Mouse (Mus musculus) stomach, embryonic 15.5 days (tissue): ENCODE measurements at regions not wholly inside any gene's neighbourhood (a gene's known extent, or its start where the extent isn't known, plus 50 kb on each side); places are given as distances from the start of the nearest gene placed in this dataset.

Source experiments
- ATAC-seq: fragments of 200-750 bp; cut with Nextera tagmentation; 2 replicates; pipeline ENCODE4 v1.8.0; 2017; ENCODE audit warnings: low read depth, moderate number of reproducible peaks, moderate TSS enrichment; ENCODE audit not compliant: insufficient read depth, low FRiP score
- H3K27ac ChIP-seq: fragments of 300-500 bp; sonication (generic); 2 replicates; pipeline ENCODE4 v1.5.1; 2015; ENCODE audit warnings: mild to moderate bottlenecking, inconsistent platforms
- H3K27me3 ChIP-seq: fragments of 300-500 bp; sonication (generic); replicated peaks from 2 replicates; pipeline ENCODE4 v1.6.1; 2015; ENCODE audit warnings: inconsistent platforms
- H3K36me3 ChIP-seq: fragments of 300-500 bp; sonication (generic); 2 replicates; pipeline ENCODE4 v1.6.1; 2015; ENCODE audit warnings: inconsistent platforms
- H3K4me1 ChIP-seq: fragments of 300-500 bp; sonication (generic); 2 replicates; pipeline ENCODE4 v1.6.1; 2015; ENCODE audit warnings: inconsistent platforms
- H3K4me2 ChIP-seq: fragments of 300-500 bp; sonication (generic); 2 replicates; pipeline ENCODE4 v1.6.1; 2015; ENCODE audit warnings: mild to moderate bottlenecking, inconsistent platforms
- H3K4me3 ChIP-seq: fragments of 300-500 bp; sonication (generic); replicated peaks from 2 replicates; pipeline ENCODE4 v1.5.1; 2015; ENCODE audit warnings: inconsistent platforms
- H3K9ac ChIP-seq: fragments of 300-500 bp; sonication (generic); 2 replicates; pipeline ENCODE4 v1.6.1; 2015; ENCODE audit warnings: inconsistent platforms
- H3K9me3 ChIP-seq: fragments of 300-500 bp; sonication (generic); 2 replicates; pipeline ENCODE4 v1.6.1; 2016; ENCODE audit warnings: inconsistent platforms
- WGBS: fragments of 180-500 bp; shearing (Covaris S2); methylation state at CpG from one replicate; pipeline ENCODE4 v1.1.7; 2015; 5-methylcytosine and 5-hydroxymethylcytosine counted together

- Histone ChIP-seq H3K4me1 (peaks cover 15% of the 10 kb centered on the region), H3K9ac (no peak overlapping the region), H3K36me3 (no peaks in the 10 kb centered on the region), H3K27me3 (no peaks in the 10 kb centered on the region), H3K4me2 (no peak overlapping the region), H3K27ac (no peak overlapping the region), H3K9me3 (no peaks in the 10 kb centered on the region), H3K4me3 (no peak overlapping the region)
- no peak for ATAC-seq
- 99% methylated on average over 3 of the region's 3 CpGs for WGBS
Observed at GRCm38 (mm10) chr1:90694761-90695160, 92.0 kb downstream of the Cops8 start.

DNA sequence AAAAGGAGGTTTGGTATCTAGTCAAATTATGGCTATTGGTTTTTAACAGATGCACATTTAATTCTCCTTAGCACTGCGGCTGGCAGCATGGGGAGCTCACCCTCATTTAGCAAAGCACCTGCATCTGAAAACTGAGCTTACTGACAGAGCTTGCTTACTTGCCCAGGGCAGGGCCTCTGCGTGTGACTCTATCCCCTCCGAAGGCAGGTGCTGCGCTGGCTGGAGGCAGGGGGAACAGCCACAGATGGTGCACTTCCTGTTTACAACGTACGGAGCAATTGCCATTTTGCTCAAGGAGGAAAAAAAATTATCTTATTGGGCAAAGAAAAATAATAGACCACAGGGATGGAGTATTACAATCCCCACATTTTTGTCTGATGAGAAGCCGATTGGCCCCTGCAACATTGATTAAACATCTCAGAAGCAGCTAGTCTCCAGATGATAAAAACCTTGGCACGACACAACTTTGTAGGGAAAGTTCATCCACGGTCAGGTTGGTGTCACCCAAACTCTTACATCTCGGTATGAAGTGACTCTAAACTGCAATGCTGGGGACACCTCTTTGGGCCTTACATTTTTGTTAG lies 92.5 kb downstream of the Cops8 start:
- Histone ChIP-seq H3K27me3 (no peaks in the 10 kb centered on the region), H3K4me3 (no peak overlapping the region), H3K27ac (no peak overlapping the region), H3K9me3 (no peaks in the 10 kb centered on the region), H3K36me3 (no peaks in the 10 kb centered on the region), H3K4me1 (peaks cover 15% of the 10 kb centered on the region), H3K9ac (no peak overlapping the region), H3K4me2 (no peak overlapping the region)
- WGBS = 46% methylated on average over 10 of the region's 10 CpGs
- no peak for ATAC-seq

- Histone ChIP-seq H3K36me3 (no peaks in the 10 kb centered on the region), H3K27ac (no peak overlapping the region), H3K9me3 (no peaks in the 10 kb centered on the region), H3K4me2 (no peak overlapping the region), H3K4me1 (peaks cover 14% of the 10 kb centered on the region), H3K9ac (no peak overlapping the region), H3K4me3 (no peak overlapping the region), H3K27me3 (no peaks in the 10 kb centered on the region)
- WGBS = 94% methylated on average over 1 of the region's 1 CpGs
- ATAC-seq = no peak
Observed at GRCm38 (mm10) chr1:90696000-90696399, 93.2 kb downstream of the Cops8 start.

- Histone ChIP-seq H3K9me3 (no peaks in the 10 kb centered on the region), H3K9ac (no peak overlapping the region), H3K4me1 (peaks cover 7% of the 10 kb centered on the region; the same call in 1 of the 2 replicates), H3K36me3 (no peaks in the 10 kb centered on the region), H3K27ac (no peak overlapping the region), H3K27me3 (no peaks in the 10 kb centered on the region), H3K4me2 (no peak overlapping the region), H3K4me3 (no peak overlapping the region)
- ATAC-seq = no peak
- WGBS = 92% methylated on average over 3 of the region's 3 CpGs
Observed at GRCm38 (mm10) chr1:90697056-90697596, 94.3 kb downstream of the Cops8 start.

DNA sequence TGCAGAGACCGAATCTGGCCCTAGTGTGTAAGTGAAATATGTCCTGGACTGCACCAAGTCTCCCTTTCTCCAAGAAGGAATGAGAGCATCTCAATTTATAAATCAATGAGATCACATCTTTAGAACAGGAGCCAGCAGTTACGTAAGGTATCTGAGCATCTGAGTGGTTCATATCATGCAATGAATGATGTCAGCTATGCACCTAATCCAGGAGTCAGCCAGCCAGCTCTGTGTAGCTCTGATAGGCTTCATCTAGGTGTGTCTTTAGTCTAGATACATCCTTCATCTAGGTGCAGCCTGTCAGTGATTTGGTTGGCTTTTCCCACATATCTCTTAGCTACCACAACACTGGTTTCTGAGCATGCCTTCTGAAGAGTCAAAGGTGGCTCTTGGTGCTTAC lies 95.8 kb downstream of the Cops8 start:
- Histone ChIP-seq H3K27me3 (no peaks in the 10 kb centered on the region), H3K9me3 (no peaks in the 10 kb centered on the region), H3K4me1 (peaks cover 7% of the 10 kb centered on the region; the same call in 1 of the 2 replicates), H3K4me3 (no peak overlapping the region), H3K4me2 (no peak overlapping the region), H3K9ac (no peak overlapping the region), H3K36me3 (no peaks in the 10 kb centered on the region), H3K27ac (no peak overlapping the region)
- ATAC-seq = no peak
- 79% methylated on average over 2 of the region's 2 CpGs for WGBS

- Histone ChIP-seq H3K9me3 (no peaks in the 10 kb centered on the region), H3K4me3 (no peak overlapping the region), H3K27me3 (no peaks in the 10 kb centered on the region), H3K27ac (no peak overlapping the region), H3K36me3 (no peaks in the 10 kb centered on the region), H3K4me2 (no peak overlapping the region), H3K4me1 (no peaks in the 10 kb centered on the region), H3K9ac (no peak overlapping the region)
- no peak for ATAC-seq
- WGBS = 75% methylated on average over 1 of the region's 1 CpGs
Observed at GRCm38 (mm10) chr1:90701756-90702155, 99.0 kb downstream of the Cops8 start.

- no peak for ATAC-seq
- Histone ChIP-seq H3K27ac (no peak overlapping the region), H3K27me3 (no peaks in the 10 kb centered on the region), H3K36me3 (no peaks in the 10 kb centered on the region), H3K4me3 (no peak overlapping the region), H3K9me3 (no peaks in the 10 kb centered on the region), H3K4me2 (no peak overlapping the region), H3K4me1 (no peaks in the 10 kb centered on the region), H3K9ac (no peak overlapping the region)
Observed at GRCm38 (mm10) chr1:90706391-90706790, 103.6 kb downstream of the Cops8 start.

DNA sequence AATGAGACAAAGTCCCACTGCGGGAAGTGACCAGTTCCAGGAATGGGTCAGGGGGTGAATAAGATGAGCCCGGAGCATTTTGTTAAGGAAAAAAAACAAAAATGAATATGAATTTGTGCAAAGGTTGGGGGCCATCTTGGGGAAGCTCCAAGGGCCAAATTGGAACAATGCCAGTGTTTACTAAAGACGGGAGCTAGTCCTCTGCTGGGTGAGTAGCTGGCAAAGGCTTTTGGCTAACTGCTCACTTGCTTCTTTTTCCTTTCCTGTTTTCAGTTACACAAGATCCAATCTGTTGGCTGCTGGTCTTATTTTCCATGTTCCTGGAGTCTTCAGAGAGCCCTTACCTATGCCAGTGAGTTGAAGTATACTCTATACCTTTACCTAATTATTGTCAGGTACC lies 107.0 kb downstream of the Cops8 start:
- no peak overlapping the region for H3K4me3 ChIP-seq
- WGBS = 61% methylated on average over 3 of the region's 3 CpGs
- no peak overlapping the region for H3K27ac ChIP-seq
- ATAC-seq = no peak
- H3K9me3 ChIP-seq = no peaks in the 10 kb centered on the region
- no peaks in the 10 kb centered on the region for H3K27me3 ChIP-seq
- H3K9ac ChIP-seq = no peak overlapping the region
- no peaks in the 10 kb centered on the region for H3K4me1 ChIP-seq
- no peaks in the 10 kb centered on the region for H3K36me3 ChIP-seq
- no peak overlapping the region for H3K4me2 ChIP-seq

DNA sequence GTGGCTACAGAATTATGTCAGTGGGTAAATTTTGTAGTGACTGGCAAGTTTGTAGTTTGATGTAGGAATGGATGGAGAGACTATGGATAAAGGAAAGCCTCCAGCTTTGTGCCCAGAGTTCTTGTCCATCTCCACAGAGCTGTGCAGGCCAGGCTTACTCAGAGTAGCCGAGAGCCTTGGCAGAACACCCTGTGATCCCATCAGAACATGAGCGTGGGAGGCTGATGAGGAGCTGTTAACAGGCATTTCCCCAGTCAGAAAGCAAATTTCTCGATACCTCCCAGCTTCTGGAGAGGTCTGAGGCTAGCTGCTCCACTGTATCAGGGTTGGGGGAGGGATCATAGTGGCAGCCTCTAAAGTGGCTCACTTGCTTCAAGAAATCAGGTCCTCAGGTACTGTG lies 107.8 kb downstream of the Cops8 start:
- Histone ChIP-seq H3K4me2 (no peak overlapping the region), H3K36me3 (no peaks in the 10 kb centered on the region), H3K9me3 (no peaks in the 10 kb centered on the region), H3K9ac (no peak overlapping the region), H3K4me3 (no peak overlapping the region), H3K4me1 (no peaks in the 10 kb centered on the region), H3K27ac (no peak overlapping the region), H3K27me3 (no peaks in the 10 kb centered on the region)
- no peak for ATAC-seq
- WGBS = 74% methylated on average over 3 of the region's 3 CpGs

DNA sequence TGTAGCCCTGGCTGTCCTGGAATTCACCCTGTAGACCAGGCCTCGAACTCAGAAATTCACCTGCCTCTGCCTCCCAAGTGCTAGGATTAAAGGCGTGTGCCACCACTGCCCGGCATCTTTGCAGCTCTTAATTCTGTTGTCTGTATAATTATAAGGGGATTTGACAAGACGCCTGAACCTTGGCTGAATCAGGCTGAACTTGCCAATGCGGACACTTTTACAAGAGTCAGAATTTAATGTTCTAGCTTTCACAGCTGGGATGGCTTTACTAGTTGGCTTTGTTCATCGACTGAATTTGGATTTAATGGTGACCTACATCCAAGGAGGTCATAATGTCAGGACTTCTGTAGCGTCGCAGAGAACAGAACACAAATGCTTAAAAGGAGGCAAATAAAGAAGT lies 108.3 kb downstream of the Cops8 start:
- no peak overlapping the region for H3K4me3 ChIP-seq
- no peaks in the 10 kb centered on the region for H3K4me1 ChIP-seq
- H3K9ac ChIP-seq = no peak overlapping the region
- no peak overlapping the region for H3K27ac ChIP-seq
- H3K36me3 ChIP-seq = no peaks in the 10 kb centered on the region
- ATAC-seq = no peak
- H3K4me2 ChIP-seq = no peak overlapping the region
- no peaks in the 10 kb centered on the region for H3K27me3 ChIP-seq
- H3K9me3 ChIP-seq = no peaks in the 10 kb centered on the region
- 79% methylated on average over 8 of the region's 8 CpGs for whole genome bisulfite sequencing
